Mouse (Mus musculus) heart, embryonic 14.5 days (tissue): ENCODE data around the gene Cdan1. TPM values are rescaled to one million over a fixed set of nuclear protein-coding genes. Genes with fewer than 3 reads are reported as not detected.
A peak's percentile ranks its signal among the peaks of the same experiment; 100 is the strongest.

ENCODE experiments used
- ATAC-seq: fragments of 200-750 bp; cut with Nextera tagmentation; 2 replicates; pipeline ENCODE4 v1.8.0; 2017; ENCODE audit warnings: low read depth, moderate TSS enrichment; ENCODE audit not compliant: insufficient number of reproducible peaks, insufficient read depth, low FRiP score
- H3K27ac ChIP-seq, 2 experiments: fragments of 200-500 bp in 1 of 2; fragments of 300-500 bp in 1 of 2; sonication (generic) in 1 of 2; replicated peaks in 1 of 2; 2 replicates each; pipeline ENCODE4 v1.5.1; 2012 to 2014; ENCODE audit warnings: low read depth in 2 of 2, low read length in 2 of 2, control low read depth in 1 of 2, mild to moderate bottlenecking in 1 of 2, mixed read lengths in 1 of 2; ENCODE audit not compliant: control insufficient read depth in 1 of 2, insufficient read depth in 1 of 2
- H3K27me3 ChIP-seq: fragments of 300-500 bp; sonication (generic); 2 replicates; pipeline ENCODE4 v1.6.1; 2014; ENCODE audit warnings: mild to moderate bottlenecking, low read length, control low read depth; ENCODE audit not compliant: control insufficient read depth, insufficient read depth
- H3K36me3 ChIP-seq: fragments of 300-500 bp; sonication (generic); 2 replicates; pipeline ENCODE4 v1.6.1; 2014; ENCODE audit warnings: mild to moderate bottlenecking, control low read depth, low read length, mixed read lengths; ENCODE audit not compliant: control insufficient read depth, insufficient read depth
- H3K4me1 ChIP-seq, 2 experiments: fragments of 200-500 bp in 1 of 2; fragments of 300-500 bp in 1 of 2; sonication (generic) in 1 of 2; 2 replicates each; pipeline ENCODE4 v1.6.1; 2012 to 2014; ENCODE audit warnings: low read length in 2 of 2, control low read depth in 1 of 2, mixed read lengths in 1 of 2; ENCODE audit not compliant: control insufficient read depth in 2 of 2, insufficient read depth in 2 of 2
- H3K4me2 ChIP-seq: fragments of 300-500 bp; sonication (generic); 2 replicates; pipeline ENCODE4 v1.6.1; 2014; ENCODE audit warnings: mild to moderate bottlenecking, low read length
- H3K4me3 ChIP-seq, 2 experiments: fragments of 200-500 bp in 1 of 2; fragments of 300-500 bp in 1 of 2; sonication (generic) in 1 of 2; 2 replicates each; pipeline ENCODE4 v1.5.1; 2012 to 2014; ENCODE audit warnings: low read length in 2 of 2, mild to moderate bottlenecking in 2 of 2, control low read depth in 1 of 2, low read depth in 1 of 2, moderate library complexity in 1 of 2; ENCODE audit not compliant: control insufficient read depth in 1 of 2, insufficient read depth in 1 of 2
- H3K9ac ChIP-seq: fragments of 300-500 bp; sonication (generic); 2 replicates; pipeline ENCODE4 v1.6.1; 2014; ENCODE audit warnings: mild to moderate bottlenecking, low read length
- H3K9me3 ChIP-seq: fragments of 300-500 bp; sonication (generic); 2 replicates; pipeline ENCODE4 v1.6.1; 2016; ENCODE audit warnings: low read length, control low read depth; ENCODE audit not compliant: control insufficient read depth
- WGBS: fragments of 180-500 bp; shearing (Covaris S2); extraction: QIAGEN DNeasy Blood & Tissue Kit; methylation state at CpG from one replicate; pipeline ENCODE4 v1.1.7; 2014; 5-methylcytosine and 5-hydroxymethylcytosine counted together
- polyA plus RNA-seq: library from polyadenylated mRNA; unstranded; fragments of >200 nt; fragmentation: Nextera tagmentation; extraction: Ambion mirVana; gene quantifications from 2 replicates; pipeline ENCODE4 v1.2.1, GENCODE M21; 2014

Cdan1 gene
- 7.5 and 7.9 TPM in 2 replicates for polyA plus RNA-seq

DNA sequence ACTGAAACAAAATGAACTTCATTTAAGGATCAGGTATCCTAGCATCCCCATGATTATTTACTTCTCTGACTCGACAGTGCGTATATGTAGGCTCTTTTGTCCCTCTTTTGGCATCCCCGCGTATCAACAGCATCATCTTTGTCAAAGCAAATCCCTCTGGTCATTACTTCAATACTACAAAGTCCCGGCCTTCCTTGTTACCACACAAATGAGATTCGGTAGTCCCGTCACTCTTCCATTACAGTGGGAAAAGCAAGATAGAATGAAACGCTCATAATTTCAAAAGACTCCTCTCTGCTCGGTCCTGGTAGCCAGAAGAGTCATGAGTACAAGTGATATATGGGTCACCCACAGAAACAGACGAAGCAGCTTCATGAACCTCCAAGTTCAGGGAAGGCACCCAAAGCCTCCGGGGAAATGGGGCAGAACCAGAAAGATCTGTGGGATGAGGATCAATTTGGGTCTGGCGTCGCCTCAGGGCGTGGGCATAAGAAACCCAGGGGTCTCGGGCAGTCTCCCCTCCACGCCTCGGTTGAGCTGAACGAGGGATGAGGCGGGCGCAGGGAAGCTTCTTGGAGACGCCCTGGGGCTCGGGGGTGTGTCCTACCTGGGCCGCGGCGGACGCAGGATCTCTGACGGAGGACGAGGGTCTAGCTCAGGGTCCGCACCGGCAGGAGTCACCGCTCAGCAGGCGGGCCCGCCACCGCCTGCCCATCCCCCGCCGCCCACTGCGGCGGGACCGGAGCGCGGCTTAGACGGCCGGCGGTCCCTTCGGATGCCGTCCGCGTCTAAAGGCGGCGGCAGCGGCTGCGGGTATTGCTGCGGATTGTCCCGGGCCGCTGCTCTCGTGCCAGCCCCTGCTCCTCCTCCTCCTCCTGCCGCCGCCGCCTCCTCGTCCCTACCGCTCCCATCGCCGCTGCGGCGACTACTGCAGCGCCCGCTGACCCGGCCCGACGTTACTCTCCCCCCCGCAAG is at the start of gene Cdan1:
Gene Cdan1, minus strand, starts transcription at position 680 of the 975 bp plus-strand sequence.
- WGBS = under 1% methylated on average over 64 of the region's 71 CpGs
- no peaks in the 10 kb centered on the region for H3K27me3 ChIP-seq
- H3K4me3 ChIP-seq = peak within 1 kb of the TSS; percentile 81 to 87
- peaks cover 3 to 13% of the 10 kb centered on the region in 2 experiments; a peak in 2 of 4 replicates for H3K4me1 ChIP-seq
- peak within 1 kb of the TSS; percentile 28 to 64 for H3K27ac ChIP-seq
- peak; percentile 67 for ATAC-seq
- H3K4me2 ChIP-seq = peak within 1 kb of the TSS; percentile 79
- peak within 1 kb of the TSS; percentile 88 for H3K9ac ChIP-seq
- H3K9me3 ChIP-seq = no peaks in the 10 kb centered on the region
- H3K36me3 ChIP-seq = no peaks in the 10 kb centered on the region

DNA sequence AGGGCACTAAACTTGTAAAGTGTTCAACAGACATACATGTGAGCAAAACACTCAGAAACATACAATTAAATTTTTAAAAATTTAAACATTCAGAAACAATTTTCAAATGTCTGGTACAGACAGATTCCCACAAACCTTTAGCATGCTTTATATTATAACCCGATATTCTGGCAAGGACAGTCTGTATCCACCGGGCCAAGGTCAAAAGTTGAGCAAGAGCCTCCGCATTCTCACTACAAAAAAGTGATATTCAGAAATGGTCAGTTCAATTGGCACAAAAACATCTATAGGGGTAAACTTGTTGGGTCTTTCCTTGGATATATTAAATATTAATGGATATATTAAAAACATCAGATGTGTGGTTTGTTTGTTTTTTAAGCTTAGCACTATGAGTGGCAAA is 46.4 kb upstream of the Cdan1 start:
- no peaks in the 10 kb centered on the region for H3K27me3 ChIP-seq
- ATAC-seq = no peak
- H3K4me3 ChIP-seq = no peak overlapping the region
- H3K4me2 ChIP-seq = no peak overlapping the region
- H3K9ac ChIP-seq = no peak overlapping the region
- no peak overlapping the region for H3K27ac ChIP-seq
- H3K9me3 ChIP-seq = no peaks in the 10 kb centered on the region
- H3K36me3 ChIP-seq = peaks cover 95% of the 10 kb centered on the region
- WGBS = 95% methylated on average over 3 of the region's 3 CpGs
- H3K4me1 ChIP-seq = no peaks in the 10 kb centered on the region

DNA sequence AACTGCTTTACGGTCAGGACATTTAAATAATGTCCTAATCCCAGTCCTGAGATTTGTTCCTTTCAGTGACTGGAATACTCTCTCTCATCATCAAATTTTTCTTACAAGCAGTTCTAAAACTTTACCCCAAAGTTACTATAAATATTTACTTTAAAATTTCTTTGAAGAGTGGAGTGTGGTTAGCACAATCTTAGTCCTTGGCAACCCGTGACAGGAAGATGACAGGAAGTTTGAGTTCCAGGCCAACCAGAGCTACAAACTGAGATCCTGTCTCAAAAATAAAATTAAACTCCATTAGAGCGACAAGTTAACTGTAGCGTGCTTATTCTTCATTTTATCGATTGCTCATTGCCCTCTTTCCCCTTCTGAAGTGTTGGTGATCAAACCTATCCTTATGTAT is 37.7 kb upstream of the Cdan1 start:
- no peak overlapping the region for H3K27ac ChIP-seq
- no peak overlapping the region for H3K4me2 ChIP-seq
- no peak for ATAC-seq
- H3K9ac ChIP-seq = no peak overlapping the region
- H3K9me3 ChIP-seq = no peaks in the 10 kb centered on the region
- WGBS = 92% methylated on average over 5 of the region's 5 CpGs
- H3K27me3 ChIP-seq = no peaks in the 10 kb centered on the region
- no peaks in the 10 kb centered on the region for H3K4me1 ChIP-seq
- H3K36me3 ChIP-seq = peaks cover 76% of the 10 kb centered on the region
- H3K4me3 ChIP-seq = no peak overlapping the region

DNA sequence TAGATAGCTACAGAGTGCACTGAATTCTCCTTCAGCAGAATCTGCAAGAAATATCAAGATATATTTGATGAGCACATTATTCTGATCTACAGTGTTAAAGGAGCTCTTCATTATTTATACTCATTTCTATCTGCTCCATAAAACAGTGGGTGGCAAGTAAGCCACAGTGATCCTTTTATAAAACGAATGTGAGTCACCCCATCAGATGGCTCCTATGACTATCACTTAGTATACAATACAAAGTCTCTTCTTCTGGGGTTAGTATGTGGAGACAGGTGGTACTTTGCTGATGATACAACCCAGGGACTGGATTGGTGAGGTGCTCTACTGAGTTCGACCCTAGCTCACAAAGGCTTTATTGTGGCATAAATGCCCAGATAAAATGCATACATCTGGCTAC is 23.3 kb upstream of the Cdan1 start:
- H3K4me1 ChIP-seq = peaks cover 10 to 22% of the 10 kb centered on the region in 2 experiments; a peak in 3 of 4 replicates
- H3K27me3 ChIP-seq = no peaks in the 10 kb centered on the region
- H3K36me3 ChIP-seq = peaks cover 47% of the 10 kb centered on the region
- no peak overlapping the region for H3K9ac ChIP-seq
- no peak overlapping the region for H3K4me3 ChIP-seq
- H3K9me3 ChIP-seq = no peaks in the 10 kb centered on the region
- no peak overlapping the region for H3K4me2 ChIP-seq
- ATAC-seq = no peak
- 77% methylated on average over 2 of the region's 2 CpGs for WGBS
- no peak overlapping the region for H3K27ac ChIP-seq

DNA sequence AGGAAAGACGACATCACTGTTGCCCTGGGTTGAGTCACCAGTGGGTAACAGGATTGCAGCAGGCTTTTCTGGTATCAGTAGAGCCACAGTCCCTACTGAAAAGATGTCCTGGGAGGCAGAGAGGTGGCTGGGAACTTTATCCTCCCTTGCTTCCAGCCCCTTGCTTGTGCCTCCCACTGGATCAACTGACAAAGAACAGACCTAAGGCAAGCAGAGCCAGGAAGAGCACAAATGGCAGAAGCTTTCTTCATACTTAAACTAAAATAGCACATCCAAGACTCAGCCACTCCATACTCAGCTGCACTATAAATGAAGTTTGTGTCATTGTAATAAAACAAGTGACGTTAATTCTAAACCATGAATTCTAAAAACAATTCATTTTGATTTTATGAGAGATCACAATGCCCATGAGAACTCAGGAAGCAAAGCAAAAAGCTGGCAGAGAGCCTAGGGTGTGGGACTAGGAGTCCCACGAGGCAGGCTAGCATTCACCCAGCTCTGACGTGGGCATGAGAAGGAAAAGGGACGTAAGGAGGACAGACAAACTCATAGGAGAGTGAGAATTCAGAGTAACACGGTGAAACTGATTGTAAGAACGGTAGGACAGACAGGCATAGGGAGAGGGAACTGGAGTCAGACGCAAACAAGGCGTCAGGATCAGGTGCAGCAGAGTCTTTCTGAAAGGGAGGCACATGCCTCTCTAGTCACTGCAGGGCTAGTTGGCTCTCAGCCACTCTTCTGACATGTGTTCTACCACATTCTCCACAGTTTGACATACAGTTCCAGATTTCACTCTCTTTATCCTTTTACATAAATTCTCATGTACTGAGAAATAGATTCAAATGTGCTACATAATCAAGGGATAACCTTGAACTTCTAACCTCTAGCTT is 21.8 kb upstream of the Cdan1 start:
- no peaks in the 10 kb centered on the region for H3K9me3 ChIP-seq
- 26% methylated on average over 9 of the region's 9 CpGs for WGBS
- H3K4me3 ChIP-seq = no peak overlapping the region
- ATAC-seq = peak; percentile 63; the same call in 1 of the 2 replicates
- H3K27ac ChIP-seq = peak overlapping the region; percentile 93 to 96
- peaks cover 10 to 22% of the 10 kb centered on the region in 2 experiments; a peak in 3 of 4 replicates for H3K4me1 ChIP-seq
- H3K9ac ChIP-seq = peak overlapping the region; percentile 38; the same call in 1 of the 2 replicates
- H3K36me3 ChIP-seq = peaks cover 51% of the 10 kb centered on the region
- H3K4me2 ChIP-seq = peak overlapping the region; percentile 29; the same call in 1 of the 2 replicates
- H3K27me3 ChIP-seq = no peaks in the 10 kb centered on the region

GRCm38 (mm10) chr2:120867336-120867735 is 17.4 kb upstream of the Cdan1 start:
- peaks cover 48% of the 10 kb centered on the region for H3K36me3 ChIP-seq
- H3K9ac ChIP-seq = no peak overlapping the region

DNA sequence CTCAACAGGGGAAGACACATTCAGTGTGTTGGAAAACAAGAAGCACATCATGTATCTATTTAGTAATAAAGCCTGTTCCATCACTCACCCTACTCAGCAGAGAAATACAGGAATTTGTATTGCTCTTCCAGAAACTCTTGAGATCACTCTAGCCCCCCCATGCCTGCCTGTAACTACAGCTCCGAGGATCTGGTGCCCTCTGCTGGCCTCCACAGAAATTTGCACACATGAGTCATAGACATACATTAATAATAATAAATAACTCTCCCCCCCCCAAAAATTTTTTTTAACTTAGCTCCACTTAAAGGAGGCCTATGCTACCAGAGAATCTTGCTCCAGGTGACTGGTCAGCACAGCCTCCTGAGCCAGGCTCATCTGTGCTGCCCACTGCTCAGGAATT is 16.6 kb upstream of the Cdan1 start:
- no peaks in the 10 kb centered on the region for H3K27me3 ChIP-seq
- H3K4me2 ChIP-seq = no peak overlapping the region
- WGBS = 19% methylated on average over 1 of the region's 1 CpGs
- peaks cover 52% of the 10 kb centered on the region for H3K36me3 ChIP-seq
- H3K4me1 ChIP-seq = peaks cover 3 to 13% of the 10 kb centered on the region in 2 experiments; a peak in 3 of 4 replicates
- H3K9me3 ChIP-seq = no peaks in the 10 kb centered on the region
- H3K27ac ChIP-seq = no peak overlapping the region
- no peak for ATAC-seq
- no peak overlapping the region for H3K4me3 ChIP-seq
- no peak overlapping the region for H3K9ac ChIP-seq

More at GRCm38 (mm10) chr2:120867336-120867735, 17.4 kb upstream of the Cdan1 start:
- peaks cover 8 to 20% of the 10 kb centered on the region in 2 experiments; a peak in 3 of 4 replicates for H3K4me1 ChIP-seq
- 90% methylated on average over 5 of the region's 5 CpGs for WGBS
- no peaks in the 10 kb centered on the region for H3K27me3 ChIP-seq
- no peak for ATAC-seq
- no peaks in the 10 kb centered on the region for H3K9me3 ChIP-seq
- H3K27ac ChIP-seq = no peak overlapping the region
- no peak overlapping the region for H3K4me2 ChIP-seq
- H3K4me3 ChIP-seq = no peak overlapping the region
